Mouse (Mus musculus) hindbrain, embryonic 10.5 days (tissue): ENCODE results near the gene Chrnd. TPM values are rescaled to one million over a fixed set of nuclear protein-coding genes. Genes with fewer than 3 reads are reported as not detected.
A peak's percentile ranks its signal among the peaks of the same experiment; 100 is the strongest.

Source experiments
- DNase-seq: peaks from one replicate; pipeline ENCODE4 v3.0.0-alpha.2; 2017; ENCODE audit warnings: low spot score
- H3K27ac ChIP-seq: fragments of 300-500 bp; sonication (generic); 2 replicates; pipeline ENCODE4 v1.5.1; 2016; ENCODE audit warnings: mild to moderate bottlenecking, moderate library complexity
- H3K27me3 ChIP-seq: fragments of 300-500 bp; sonication (generic); 2 replicates; pipeline ENCODE4 v1.6.1; 2016; ENCODE audit warnings: mild to moderate bottlenecking; ENCODE audit not compliant: poor library complexity, insufficient read depth, severe bottlenecking
- H3K36me3 ChIP-seq: fragments of 300-500 bp; sonication (generic); 2 replicates; pipeline ENCODE4 v1.6.1; 2016; ENCODE audit warnings: mild to moderate bottlenecking, moderate library complexity
- H3K4me1 ChIP-seq: fragments of 300-500 bp; sonication (generic); replicated peaks from 2 replicates; pipeline ENCODE4 v1.6.1; 2016; ENCODE audit warnings: mild to moderate bottlenecking
- H3K4me3 ChIP-seq: fragments of 300-500 bp; sonication (generic); 2 replicates; pipeline ENCODE4 v1.5.1; 2016; ENCODE audit warnings: mild to moderate bottlenecking, moderate library complexity
- H3K9me3 ChIP-seq: fragments of 300-500 bp; sonication (generic); 2 replicates; pipeline ENCODE4 v1.6.1; 2016; ENCODE audit warnings: mild to moderate bottlenecking, moderate library complexity
- WGBS: fragments of 180-500 bp; shearing (Covaris S2); methylation state at CpG from one replicate; pipeline ENCODE4 v1.1.7; 2016; 5-methylcytosine and 5-hydroxymethylcytosine counted together
- polyA plus RNA-seq: library from polyadenylated mRNA; unstranded; fragments of >200 nt; fragmentation: Nextera tagmentation; extraction: Ambion mirVana; gene quantifications from 2 replicates; pipeline ENCODE4 v1.2.1, GENCODE M21; 2016

Chrnd gene
- 0.10 TPM in 1 of 2 replicates, not detected in the other for polyA plus RNA-seq

- peaks cover 41% of the 10 kb centered on the region for H3K27me3 ChIP-seq
- WGBS, result 43% methylated on average over 4 of the region's 4 CpGs
- no peaks in the 10 kb centered on the region for H3K36me3 ChIP-seq
- DNase-seq, result no peak
- H3K9me3 ChIP-seq, result no peaks in the 10 kb centered on the region
- peaks cover 25% of the 10 kb centered on the region for H3K4me1 ChIP-seq
- no peak within 1 kb of the TSS for H3K4me3 ChIP-seq
- H3K27ac ChIP-seq, result no peak within 1 kb of the TSS
These were observed at the start of gene Chrnd for GRCm38 (mm10) chr1:87190429-87190828. Chrnd (plus strand) TSS chr1:87190607.

DNA sequence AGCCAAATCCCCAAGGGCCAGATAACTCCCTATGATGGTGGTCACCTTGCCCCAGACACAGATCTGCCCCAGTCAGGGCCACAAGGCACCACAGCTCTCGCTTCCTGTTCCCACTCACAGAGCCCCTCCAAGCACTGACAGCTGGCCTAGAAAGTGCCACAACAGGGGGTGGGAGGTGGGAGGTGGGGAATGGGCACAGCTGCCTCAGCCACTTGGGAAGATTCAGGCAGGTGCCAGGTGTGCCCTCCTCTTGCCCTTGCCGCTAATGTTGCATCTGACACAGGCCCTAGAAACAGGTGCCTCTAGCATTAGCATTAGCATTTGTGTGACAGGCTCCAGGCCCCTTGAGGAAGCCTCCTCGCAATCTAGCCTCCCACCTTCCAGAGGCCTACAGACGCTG is 48.9 kb upstream of the Chrnd start:
- no peak overlapping the region for H3K27ac ChIP-seq
- H3K27me3 ChIP-seq, result peaks cover 14% of the 10 kb centered on the region
- DNase-seq, result no peak
- no peaks in the 10 kb centered on the region for H3K9me3 ChIP-seq
- no peak overlapping the region for H3K4me3 ChIP-seq
- peaks cover 9% of the 10 kb centered on the region; the same call in 1 of the 2 replicates for H3K4me1 ChIP-seq
- 85% methylated on average over 4 of the region's 4 CpGs for WGBS
- H3K36me3 ChIP-seq, result no peaks in the 10 kb centered on the region

GRCm38 (mm10) chr1:87142456-87142855 is 48.0 kb upstream of the Chrnd start:
- Histone ChIP-seq H3K27me3 (peaks cover 17% of the 10 kb centered on the region), H3K4me1 (peaks cover 9% of the 10 kb centered on the region; the same call in 1 of the 2 replicates), H3K4me3 (no peak overlapping the region), H3K27ac (0 out of 2 replicates have a peak overlapping the region, but pooled peaks have one; percentile 50), H3K36me3 (no peaks in the 10 kb centered on the region), H3K9me3 (no peaks in the 10 kb centered on the region)
- WGBS, result 77% methylated on average over 9 of the region's 9 CpGs
- no peak for DNase-seq

DNA sequence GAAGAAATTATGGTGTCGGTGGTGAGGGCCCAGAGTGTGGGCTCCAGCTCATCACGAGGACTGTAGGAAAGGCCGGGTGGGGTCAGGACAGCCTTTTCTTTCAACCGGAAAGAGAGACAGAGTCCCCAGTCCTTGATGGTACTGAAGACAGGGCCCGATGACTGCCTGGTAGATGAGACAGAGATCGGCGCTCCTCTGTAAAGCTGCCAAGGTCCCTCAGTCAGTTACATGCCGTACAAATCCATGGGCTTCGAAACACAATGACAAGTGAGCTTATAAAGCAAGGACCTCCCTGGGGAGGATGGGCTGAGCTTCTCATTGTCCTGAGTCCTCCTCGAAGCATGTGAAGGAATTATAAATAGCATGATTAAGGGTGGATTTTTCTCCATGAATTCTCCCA is 47.3 kb upstream of the Chrnd start:
- Histone ChIP-seq H3K4me1 (peaks cover 9% of the 10 kb centered on the region; the same call in 1 of the 2 replicates), H3K4me3 (no peak overlapping the region), H3K27me3 (peaks cover 23% of the 10 kb centered on the region), H3K36me3 (no peaks in the 10 kb centered on the region), H3K27ac (0 out of 2 replicates have a peak overlapping the region, but pooled peaks have one; percentile 50), H3K9me3 (no peaks in the 10 kb centered on the region)
- no peak for DNase-seq
- 85% methylated on average over 10 of the region's 10 CpGs for WGBS

- WGBS, result 19% methylated on average over 13 of the region's 13 CpGs
- H3K4me3 ChIP-seq, result peak overlapping the region; percentile 28
These were observed 41.0 kb upstream of the Chrnd start for GRCm38 (mm10) chr1:87149422-87149821.

DNA sequence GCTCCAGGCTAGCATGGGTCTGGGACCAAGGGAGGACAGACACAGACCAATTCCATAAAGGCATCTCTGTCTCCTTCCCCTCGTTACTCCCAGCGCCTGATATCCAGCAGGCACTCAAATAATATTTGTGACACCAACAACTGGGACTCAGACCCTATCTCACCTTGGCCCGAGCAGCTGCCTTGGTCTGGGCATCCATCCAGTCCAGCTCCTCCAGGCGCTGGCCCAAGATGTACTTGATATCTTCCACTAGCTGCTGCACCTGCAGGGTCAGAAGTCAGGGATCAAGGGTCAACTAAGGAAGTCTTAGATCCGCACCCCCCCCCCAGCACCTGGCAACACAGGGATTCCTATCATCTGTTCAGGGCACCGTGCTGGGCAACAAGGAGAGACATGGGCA is 39.1 kb upstream of the Chrnd start:
- WGBS, result 85% methylated on average over 6 of the region's 6 CpGs
- H3K27me3 ChIP-seq, result peaks cover 94% of the 10 kb centered on the region

More at GRCm38 (mm10) chr1:87149422-87149821, 41.0 kb upstream of the Chrnd start:
- DNase-seq, result peak; percentile 36
- Histone ChIP-seq H3K4me1 (peaks cover 31% of the 10 kb centered on the region), H3K9me3 (no peaks in the 10 kb centered on the region), H3K36me3 (no peaks in the 10 kb centered on the region), H3K27ac (no peak overlapping the region), H3K27me3 (peaks cover 80% of the 10 kb centered on the region)

DNA sequence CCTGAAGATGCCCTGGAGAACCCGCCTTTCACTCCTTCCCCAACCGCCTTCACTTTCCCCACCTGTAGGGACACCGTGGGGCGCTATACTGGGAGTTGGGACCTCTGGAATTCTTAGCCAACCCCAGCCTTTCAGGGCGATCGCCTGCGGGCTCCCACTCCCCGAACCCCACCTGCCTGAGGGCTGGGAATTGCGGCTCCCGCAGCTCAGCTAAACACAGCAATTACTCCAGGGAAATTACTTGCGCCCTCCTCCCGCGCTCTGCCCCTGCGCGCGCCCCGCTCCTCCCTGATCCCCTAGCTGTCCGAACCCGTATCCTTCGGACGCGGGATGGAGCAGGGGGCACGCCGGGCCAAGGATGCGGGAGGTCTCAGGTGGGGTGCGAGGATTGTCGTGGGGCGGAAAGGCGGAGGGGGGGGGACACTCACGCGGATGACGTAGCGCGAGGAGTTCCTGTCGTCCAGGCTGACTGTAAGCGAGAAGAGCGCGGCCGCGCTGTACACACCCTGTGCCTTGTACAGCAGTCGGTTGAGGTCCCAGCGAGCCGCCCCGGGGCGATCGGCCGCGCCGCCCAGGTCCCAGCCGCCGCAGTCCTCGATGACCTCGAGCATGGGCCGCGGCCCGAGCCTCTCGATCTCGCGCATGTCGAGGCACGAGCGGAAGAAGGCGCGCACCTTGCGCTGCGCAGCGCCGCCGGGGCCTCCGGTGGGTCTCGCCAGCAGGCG is 36.5 kb upstream of the Chrnd start:
- Histone ChIP-seq H3K27ac (peak overlapping the region; percentile 18; the same call in 1 of the 2 replicates), H3K4me3 (peak overlapping the region; percentile 56), H3K4me1 (peaks cover 51% of the 10 kb centered on the region), H3K27me3 (peaks cover 100% of the 10 kb centered on the region), H3K36me3 (no peaks in the 10 kb centered on the region), H3K9me3 (no peaks in the 10 kb centered on the region)
- WGBS, result under 1% methylated on average over 72 of the region's 72 CpGs
- peak; percentile 48 for DNase-seq

More for the DNA sequence above, 39.1 kb upstream of the Chrnd start:
- no peak for DNase-seq
- Histone ChIP-seq H3K27ac (no peak overlapping the region), H3K36me3 (no peaks in the 10 kb centered on the region), H3K4me3 (no peak overlapping the region), H3K9me3 (no peaks in the 10 kb centered on the region), H3K4me1 (peaks cover 49% of the 10 kb centered on the region)

- Histone ChIP-seq H3K27ac (peak overlapping the region; percentile 18; the same call in 1 of the 2 replicates), H3K36me3 (no peaks in the 10 kb centered on the region), H3K4me3 (peak overlapping the region; percentile 56), H3K27me3 (peaks cover 99% of the 10 kb centered on the region), H3K4me1 (peaks cover 44% of the 10 kb centered on the region), H3K9me3 (no peaks in the 10 kb centered on the region)
- peak; percentile 49 for DNase-seq
- 2% methylated on average over 58 of the region's 58 CpGs for WGBS
These were observed 35.8 kb upstream of the Chrnd start for GRCm38 (mm10) chr1:87154501-87155120.

DNA sequence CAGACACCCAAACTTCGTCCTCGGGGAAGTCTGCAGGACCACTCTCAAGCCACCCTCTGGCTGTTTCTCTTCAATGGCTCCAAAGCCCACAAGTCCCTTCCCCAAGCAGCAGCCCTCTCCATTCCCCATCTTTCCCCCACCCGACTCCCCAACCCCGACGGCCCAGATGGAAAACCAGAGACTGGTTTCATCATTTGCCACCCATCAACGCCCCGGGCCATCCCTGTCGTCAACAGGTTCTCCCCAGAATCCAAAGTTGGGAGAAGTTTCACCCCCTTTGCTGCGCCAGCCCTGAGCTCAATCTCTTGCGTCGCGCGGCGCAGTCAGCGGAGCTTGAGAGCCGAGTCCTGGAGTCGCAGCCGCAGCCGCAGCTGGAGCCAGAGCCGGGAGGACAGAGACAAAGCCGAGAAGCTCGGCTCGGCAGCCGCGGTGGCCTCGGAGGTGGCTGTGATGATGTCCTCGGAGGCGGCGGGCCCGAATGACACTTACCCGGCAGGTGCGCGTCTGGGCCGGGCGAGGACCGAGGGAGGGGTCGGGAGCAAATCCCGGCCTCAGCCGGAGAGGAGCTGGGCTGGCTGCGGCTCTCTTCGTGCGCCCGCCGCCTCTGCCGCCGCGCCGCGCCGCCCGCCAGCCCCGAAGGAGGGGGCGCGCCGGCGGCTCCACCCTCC is 34.7 kb upstream of the Chrnd start:
- under 1% methylated on average over 56 of the region's 56 CpGs for WGBS
- no peaks in the 10 kb centered on the region for H3K9me3 ChIP-seq
- H3K27ac ChIP-seq, result peak overlapping the region; percentile 77
- H3K27me3 ChIP-seq, result peaks cover 99% of the 10 kb centered on the region
- DNase-seq, result peak; percentile 65
- H3K36me3 ChIP-seq, result no peaks in the 10 kb centered on the region
- H3K4me3 ChIP-seq, result peak overlapping the region; percentile 56
- peaks cover 42% of the 10 kb centered on the region for H3K4me1 ChIP-seq

GRCm38 (mm10) chr1:87156199-87156587 is 34.2 kb upstream of the Chrnd start, which contains the start of gene Ecel1:
Ecel1 (minus strand) TSS chr1:87156521.
- under 1% methylated on average over 12 of the region's 12 CpGs for WGBS
- peak; percentile 23 for DNase-seq
- peak within 1 kb of the TSS; percentile 56 for H3K4me3 ChIP-seq
- H3K4me1 ChIP-seq, result peaks cover 42% of the 10 kb centered on the region
- H3K9me3 ChIP-seq, result no peaks in the 10 kb centered on the region
- H3K36me3 ChIP-seq, result no peaks in the 10 kb centered on the region
- H3K27me3 ChIP-seq, result peaks cover 97% of the 10 kb centered on the region
- H3K27ac ChIP-seq, result peak within 1 kb of the TSS; percentile 77

GRCm38 (mm10) chr1:87159396-87159795 is 31.0 kb upstream of the Chrnd start:
- Histone ChIP-seq H3K36me3 (no peaks in the 10 kb centered on the region), H3K27me3 (peaks cover 79% of the 10 kb centered on the region), H3K4me1 (peaks cover 34% of the 10 kb centered on the region), H3K9me3 (no peaks in the 10 kb centered on the region), H3K4me3 (no peak overlapping the region), H3K27ac (no peak overlapping the region)
- 79% methylated on average over 3 of the region's 3 CpGs for WGBS
- no peak for DNase-seq

GRCm38 (mm10) chr1:87164164-87164795 is 26.1 kb upstream of the Chrnd start:
- Histone ChIP-seq H3K36me3 (no peaks in the 10 kb centered on the region), H3K9me3 (no peaks in the 10 kb centered on the region), H3K27me3 (peaks cover 68% of the 10 kb centered on the region), H3K27ac (peak overlapping the region; percentile 35), H3K4me1 (peaks cover 13% of the 10 kb centered on the region), H3K4me3 (no peak overlapping the region)
- 36% methylated on average over 11 of the region's 11 CpGs for WGBS
- no peak for DNase-seq
